Mouse (Mus musculus) limb, embryonic 14.5 days (tissue): ENCODE results near the gene Mark2. TPM values are rescaled to one million over a fixed set of nuclear protein-coding genes. Genes with fewer than 3 reads are reported as not detected.

ENCODE experiments used
- ATAC-seq: fragments of 200-750 bp; cut with Nextera tagmentation; 2 replicates; pipeline ENCODE4 v1.8.0; 2017; ENCODE audit warnings: low read depth, moderate number of reproducible peaks, moderate TSS enrichment; ENCODE audit not compliant: low FRiP score
- DNase-seq: peaks from one replicate; pipeline ENCODE4 v3.0.0-alpha.2; 2015; ENCODE audit warnings: low spot score
- H3K27ac ChIP-seq: fragments of 300-500 bp; sonication (generic); replicated peaks from 2 replicates; pipeline ENCODE4 v1.5.1; 2014; ENCODE audit warnings: low read depth, mild to moderate bottlenecking, low read length, moderate library complexity, mixed read lengths
- H3K27me3 ChIP-seq: fragments of 300-500 bp; sonication (generic); 2 replicates; pipeline ENCODE4 v1.6.1; 2014; ENCODE audit warnings: low read length, mixed read lengths; ENCODE audit not compliant: control insufficient read depth, insufficient read depth
- H3K36me3 ChIP-seq: fragments of 300-500 bp; sonication (generic); 2 replicates; pipeline ENCODE4 v1.6.1; 2014; ENCODE audit warnings: mild to moderate bottlenecking, low read length, moderate library complexity, mixed read lengths; ENCODE audit not compliant: control insufficient read depth, insufficient read depth
- H3K4me1 ChIP-seq: fragments of 300-500 bp; sonication (generic); 2 replicates; pipeline ENCODE4 v1.6.1; 2014; ENCODE audit warnings: antibody characterized with exemption, low read length, mixed read lengths; ENCODE audit not compliant: control insufficient read depth, insufficient read depth
- H3K4me2 ChIP-seq: fragments of 300-500 bp; sonication (generic); replicated peaks from 2 replicates; pipeline ENCODE4 v1.6.1; 2014; ENCODE audit warnings: low read depth, mild to moderate bottlenecking, low read length, moderate library complexity; ENCODE audit not compliant: severe bottlenecking
- H3K4me3 ChIP-seq: fragments of 300-500 bp; sonication (generic); replicated peaks from 2 replicates; pipeline ENCODE4 v1.5.1; 2014; ENCODE audit warnings: low read length
- H3K9ac ChIP-seq: fragments of 300-500 bp; sonication (generic); 2 replicates; pipeline ENCODE4 v1.6.1; 2014; ENCODE audit warnings: mild to moderate bottlenecking, low read depth, low read length, moderate library complexity; ENCODE audit not compliant: severe bottlenecking
- H3K9me3 ChIP-seq: fragments of 300-500 bp; sonication (generic); 2 replicates; pipeline ENCODE4 v1.6.1; 2016; ENCODE audit warnings: low read length; ENCODE audit not compliant: control insufficient read depth
- POLR2A ChIP-seq: fragments of 200-500 bp; IDR thresholded peaks from 2 replicates; pipeline ENCODE4 v1.8.0; 2012; ENCODE audit warnings: inconsistent platforms, mild to moderate bottlenecking, moderate library complexity, borderline replicate concordance; ENCODE audit not compliant: insufficient read depth, insufficient read length; ENCODE audit errors: extremely low read depth
- WGBS: fragments of 180-500 bp; shearing (Covaris S2); extraction: QIAGEN DNeasy Blood & Tissue Kit; methylation state at CpG from one replicate; pipeline ENCODE4 v1.1.7; 2014; 5-methylcytosine and 5-hydroxymethylcytosine counted together
- polyA plus RNA-seq, 2 experiments: library from polyadenylated mRNA; depleted of rRNA in 1 of 2; stranded (reverse) in 1 of 2; unstranded in 1 of 2; fragments of >200 nt; fragmentation: Nextera tagmentation in 1 of 2; extraction: Ambion mirVana in 1 of 2; gene quantifications; 2 replicates each; pipeline versions ENCODE4 v1.2.1 to v1.2.3; 2012 to 2014

The Mark2 gene
- polyA plus RNA-seq, 2 experiments = 48.6 to 65.8 TPM

- no peaks in the 10 kb centered on the region for H3K9me3 ChIP-seq
- no peaks in the 10 kb centered on the region for H3K4me1 ChIP-seq
- no peaks in the 10 kb centered on the region for H3K27me3 ChIP-seq
- no peak for TF ChIP-seq POLR2A
- WGBS = 82% methylated on average over 11 of the region's 11 CpGs
- DNase-seq (no peak), ATAC-seq (no peak)
- H3K4me2 ChIP-seq = no peak overlapping the region
- H3K4me3 ChIP-seq = no peak overlapping the region
- no peak overlapping the region for H3K9ac ChIP-seq
- H3K36me3 ChIP-seq = peaks cover 14% of the 10 kb centered on the region
- no peak overlapping the region for H3K27ac ChIP-seq
These were observed 11.3 kb upstream of the Mark2 start for GRCm38 (mm10) chr19:7352809-7353495.

GRCm38 (mm10) chr19:7349993-7350392, 8.3 kb upstream of the Mark2 start:
- H3K9ac ChIP-seq = no peak overlapping the region
- H3K27ac ChIP-seq = no peak overlapping the region
- no peaks in the 10 kb centered on the region for H3K27me3 ChIP-seq
- H3K4me1 ChIP-seq = no peaks in the 10 kb centered on the region
- DNase-seq = no peak
- H3K4me2 ChIP-seq = no peak overlapping the region
- no peak overlapping the region for H3K4me3 ChIP-seq
- H3K9me3 ChIP-seq = no peaks in the 10 kb centered on the region
- no peak for TF ChIP-seq POLR2A
- 75% methylated on average over 1 of the region's 1 CpGs for WGBS
- H3K36me3 ChIP-seq = no peaks in the 10 kb centered on the region
- ATAC-seq = no peak

GRCm38 (mm10) chr19:7345235-7345755, 3.6 kb upstream of the Mark2 start:
- no peaks in the 10 kb centered on the region for H3K9me3 ChIP-seq
- no peak overlapping the region for H3K27ac ChIP-seq
- 26% methylated on average over 4 of the region's 4 CpGs for WGBS
- ATAC-seq = no peak
- no peak overlapping the region for H3K4me2 ChIP-seq
- H3K9ac ChIP-seq = no peak overlapping the region
- peaks cover 3% of the 10 kb centered on the region; the same call in 1 of the 2 replicates for H3K4me1 ChIP-seq
- no peak overlapping the region for H3K4me3 ChIP-seq
- DNase-seq = peak; percentile 68
- H3K36me3 ChIP-seq = no peaks in the 10 kb centered on the region
- no peak for TF ChIP-seq POLR2A
- H3K27me3 ChIP-seq = no peaks in the 10 kb centered on the region

- Histone ChIP-seq H3K4me2 (no peak overlapping the region), H3K4me1 (peaks cover 21% of the 10 kb centered on the region), H3K4me3 (no peak overlapping the region), H3K27ac (no peak overlapping the region), H3K36me3 (no peaks in the 10 kb centered on the region), H3K9ac (no peak overlapping the region), H3K9me3 (no peaks in the 10 kb centered on the region), H3K27me3 (no peaks in the 10 kb centered on the region)
- WGBS = 73% methylated on average over 2 of the region's 2 CpGs
- ATAC-seq (no peak), DNase-seq (no peak)
- TF ChIP-seq POLR2A = no peak
These were observed 986 bp upstream of the Mark2 start for GRCm38 (mm10) chr19:7342646-7343045.

GRCm38 (mm10) chr19:7340780-7341475, 732 bp downstream of the Mark2 start:
- under 1% methylated on average over 26 of the region's 46 CpGs for WGBS
- H3K9ac ChIP-seq = peak overlapping the region; percentile 91
- no peaks in the 10 kb centered on the region for H3K36me3 ChIP-seq
- DNase-seq (no peak), ATAC-seq (peak; percentile 77)
- no peak for TF ChIP-seq POLR2A
- H3K4me3 ChIP-seq = peak overlapping the region; percentile 99
- H3K4me2 ChIP-seq = peak overlapping the region; percentile 77
- H3K9me3 ChIP-seq = no peaks in the 10 kb centered on the region
- H3K27ac ChIP-seq = peak overlapping the region; percentile 86
- H3K4me1 ChIP-seq = peaks cover 21% of the 10 kb centered on the region
- no peaks in the 10 kb centered on the region for H3K27me3 ChIP-seq
